Mouse (Mus musculus) intestine, postnatal 0 days (tissue): ENCODE data around the gene Plekha8. TPM values are rescaled to one million over a fixed set of nuclear protein-coding genes. Genes with fewer than 3 reads are reported as not detected.
A peak's percentile ranks its signal among the peaks of the same experiment; 100 is the strongest.

Experiments
- ATAC-seq: fragments of 200-750 bp; cut with Nextera tagmentation; 2 replicates; pipeline ENCODE4 v1.8.0; 2017; ENCODE audit warnings: mild to moderate bottlenecking, moderate TSS enrichment, moderate library complexity
- H3K27ac ChIP-seq: fragments of 300-500 bp; sonication (generic); 2 replicates; pipeline ENCODE4 v1.5.1; 2014; ENCODE audit warnings: mild to moderate bottlenecking, low read depth, low read length, moderate library complexity
- H3K27me3 ChIP-seq: fragments of 300-500 bp; sonication (generic); replicated peaks from 2 replicates; pipeline ENCODE4 v1.6.1; 2014; ENCODE audit warnings: low read length, mixed read lengths; ENCODE audit not compliant: control insufficient read depth, insufficient read depth
- H3K36me3 ChIP-seq: fragments of 300-500 bp; sonication (generic); 2 replicates; pipeline ENCODE4 v1.6.1; 2014; ENCODE audit warnings: mild to moderate bottlenecking, moderate library complexity; ENCODE audit not compliant: control insufficient read depth, insufficient read depth
- H3K4me1 ChIP-seq: fragments of 300-500 bp; sonication (generic); replicated peaks from 2 replicates; pipeline ENCODE4 v1.6.1; 2014; ENCODE audit warnings: antibody characterized with exemption, low read length, mixed read lengths; ENCODE audit not compliant: control insufficient read depth, insufficient read depth
- H3K4me2 ChIP-seq: fragments of 300-500 bp; sonication (generic); replicated peaks from 2 replicates; pipeline ENCODE4 v1.6.1; 2014; ENCODE audit warnings: low read depth, mild to moderate bottlenecking, moderate library complexity
- H3K4me3 ChIP-seq: fragments of 300-500 bp; sonication (generic); 2 replicates; pipeline ENCODE4 v1.5.1; 2014; ENCODE audit warnings: low read depth, low read length
- H3K9ac ChIP-seq: fragments of 300-500 bp; sonication (generic); 2 replicates; pipeline ENCODE4 v1.6.1; 2014; ENCODE audit warnings: mild to moderate bottlenecking, low read depth, low read length
- H3K9me3 ChIP-seq: fragments of 300-500 bp; sonication (generic); 2 replicates; pipeline ENCODE4 v1.6.1; 2016; ENCODE audit warnings: mixed run types; ENCODE audit not compliant: control insufficient read depth
- CTCF ChIP-seq: sonication (generic); IDR thresholded peaks from 2 replicates; pipeline ENCODE4 v1.5.1; 2016; ENCODE audit warnings: low read depth, mild to moderate bottlenecking, control low read depth, antibody characterized with exemption, moderate library complexity
- WGBS: fragments of 180-500 bp; shearing (Covaris S2); extraction: QIAGEN DNeasy Blood & Tissue Kit; methylation state at CpG from one replicate; pipeline ENCODE4 v1.1.7; 2014; 5-methylcytosine and 5-hydroxymethylcytosine counted together
- polyA plus RNA-seq: library from polyadenylated mRNA; unstranded; fragments of >200 nt; fragmentation: Nextera tagmentation; extraction: Ambion mirVana; gene quantifications from 2 replicates; pipeline ENCODE4 v1.2.1, GENCODE M21; 2015

Plekha8 gene
- polyA plus RNA-seq, 1 experiment from 2014 or later: 9.0 TPM

DNA sequence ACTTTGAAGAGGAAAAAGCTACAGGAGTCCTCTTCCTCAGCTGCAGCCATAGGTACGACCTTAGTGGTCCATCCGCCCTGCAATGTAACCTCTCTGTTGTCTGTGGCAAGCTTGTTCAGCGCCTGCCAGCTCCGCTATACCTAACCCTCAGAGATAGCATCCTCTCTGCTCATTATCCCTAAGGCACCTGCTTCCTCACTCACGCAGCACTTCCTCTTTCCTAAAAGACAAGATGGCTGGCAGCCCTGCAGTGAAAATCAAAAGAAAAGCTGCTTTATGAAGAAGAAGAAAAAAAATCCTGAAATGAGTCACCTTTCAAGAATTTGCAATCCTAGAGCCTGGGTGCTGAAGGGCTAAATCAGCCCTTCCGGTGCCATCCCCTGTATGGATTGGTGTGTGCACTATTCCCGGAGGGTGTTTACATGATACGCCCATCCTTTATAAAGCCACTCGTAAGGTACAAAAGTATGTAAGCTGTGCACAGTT lies 30.4 kb upstream of the Plekha8 start:
- no peak for ATAC-seq
- H3K36me3 ChIP-seq: no peaks in the 10 kb centered on the region
- H3K27me3 ChIP-seq: no peaks in the 10 kb centered on the region; the same call in 1 of the 2 replicates
- WGBS: 71% methylated on average over 9 of the region's 9 CpGs
- H3K9ac ChIP-seq: no peak overlapping the region
- H3K4me1 ChIP-seq: no peaks in the 10 kb centered on the region
- TF ChIP-seq CTCF: no peak
- no peak overlapping the region for H3K4me2 ChIP-seq
- H3K27ac ChIP-seq: no peak overlapping the region
- H3K9me3 ChIP-seq: no peaks in the 10 kb centered on the region
- H3K4me3 ChIP-seq: no peak overlapping the region

- no peaks in the 10 kb centered on the region; the same call in 1 of the 2 replicates for H3K27me3 ChIP-seq
- H3K4me2 ChIP-seq: no peak overlapping the region
- H3K27ac ChIP-seq: no peak overlapping the region
- no peaks in the 10 kb centered on the region for H3K9me3 ChIP-seq
- TF ChIP-seq CTCF: no peak
- no peaks in the 10 kb centered on the region for H3K4me1 ChIP-seq
- H3K36me3 ChIP-seq: no peaks in the 10 kb centered on the region
- WGBS: 59% methylated on average over 3 of the region's 3 CpGs
- H3K4me3 ChIP-seq: no peak overlapping the region
- ATAC-seq: no peak
- no peak overlapping the region for H3K9ac ChIP-seq
These were observed 29.9 kb upstream of the Plekha8 start for GRCm38 (mm10) chr6:54565012-54565411.

DNA sequence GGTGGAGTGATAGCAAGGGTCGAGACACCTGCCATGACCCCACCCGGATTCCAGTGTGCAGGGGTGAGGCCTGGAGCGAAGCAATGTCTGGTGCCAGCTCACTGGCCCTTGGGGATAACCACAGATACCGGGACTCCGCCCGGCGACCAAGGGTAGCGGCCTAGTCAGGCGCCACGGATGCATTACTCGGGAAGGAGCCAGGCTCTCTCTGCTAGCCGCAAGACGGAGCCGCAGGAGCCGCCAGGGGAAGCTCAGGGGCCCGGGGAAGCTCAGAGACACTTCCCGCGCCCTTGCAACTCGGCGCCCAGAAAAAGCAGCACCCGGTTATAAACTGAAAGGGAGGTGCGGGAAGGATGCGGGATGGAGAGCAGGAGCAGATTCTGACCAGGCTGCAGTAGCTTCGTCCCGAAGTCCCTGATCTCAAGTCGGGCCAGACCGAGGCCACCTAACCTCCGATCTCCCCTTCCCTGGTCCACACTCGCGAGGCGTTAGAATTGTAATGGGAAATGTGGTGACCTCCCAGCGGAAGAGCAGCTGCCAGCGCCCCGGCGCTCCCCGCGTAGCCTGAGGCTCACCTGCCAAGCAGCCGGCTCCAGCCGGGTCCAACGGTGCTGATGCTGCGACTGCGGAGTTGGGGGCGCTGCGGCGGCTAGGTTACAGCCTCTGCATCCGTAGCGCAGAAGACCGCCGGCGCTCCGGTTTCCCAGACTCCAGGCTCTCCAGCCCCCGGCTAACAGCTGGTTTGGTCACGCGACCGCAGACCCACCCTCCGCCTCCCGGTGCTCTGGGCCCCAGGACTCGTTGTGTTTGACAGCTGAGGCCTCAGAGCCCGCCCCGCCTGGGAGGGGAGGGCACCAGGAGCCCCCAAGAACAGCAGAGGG lies 29.0 kb upstream of the Plekha8 start, which contains the start of gene Scrn1:
TSS of gene Scrn1 (minus strand) at position 825 of the 881 bp plus-strand sequence.
- no peak; the same call in 1 of the 2 replicates for TF ChIP-seq CTCF
- H3K9ac ChIP-seq: 0 out of 2 replicates have a peak within 1 kb of the TSS, but pooled peaks have one; percentile 4
- no peaks in the 10 kb centered on the region for H3K36me3 ChIP-seq
- peak; percentile 43 for ATAC-seq
- H3K4me2 ChIP-seq: peak within 1 kb of the TSS; percentile 93
- 2% methylated on average over 60 of the region's 60 CpGs for WGBS
- H3K4me3 ChIP-seq: peak within 1 kb of the TSS; percentile 47
- H3K27ac ChIP-seq: no peak within 1 kb of the TSS; the same call in 1 of the 2 replicates
- no peaks in the 10 kb centered on the region for H3K9me3 ChIP-seq
- no peaks in the 10 kb centered on the region; the same call in 1 of the 2 replicates for H3K27me3 ChIP-seq
- no peaks in the 10 kb centered on the region for H3K4me1 ChIP-seq

DNA sequence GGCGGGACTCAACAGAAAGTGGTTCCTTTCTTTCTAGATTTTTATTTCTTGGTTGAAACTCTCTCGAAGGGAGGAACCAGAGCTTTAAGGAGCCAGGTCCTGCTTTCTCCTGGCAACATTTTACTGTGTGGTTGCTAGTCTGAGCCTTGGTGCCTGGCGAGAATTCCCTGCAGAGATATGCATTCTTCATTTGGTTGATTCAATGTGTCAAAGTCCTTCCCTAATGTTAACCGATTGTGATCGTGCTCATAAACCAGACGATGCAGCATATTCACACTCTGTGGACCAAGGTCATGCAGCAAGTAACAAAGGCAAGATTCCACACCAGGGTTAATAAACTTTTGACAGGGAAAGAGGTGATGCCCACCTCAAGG lies 28.4 kb upstream of the Plekha8 start:
- Histone ChIP-seq H3K36me3 (no peaks in the 10 kb centered on the region), H3K27ac (no peak overlapping the region), H3K9me3 (no peaks in the 10 kb centered on the region), H3K4me3 (peak overlapping the region; percentile 47), H3K27me3 (no peaks in the 10 kb centered on the region; the same call in 1 of the 2 replicates), H3K4me2 (peak overlapping the region; percentile 93), H3K4me1 (no peaks in the 10 kb centered on the region), H3K9ac (0 out of 2 replicates have a peak overlapping the region, but pooled peaks have one; percentile 4)
- 3% methylated on average over 6 of the region's 6 CpGs for WGBS
- no peak for TF ChIP-seq CTCF
- ATAC-seq: no peak; the same call in 1 of the 2 replicates

- Histone ChIP-seq H3K4me1 (0 out of 2 replicates have a peak, but pooled peaks cover 2% of the 10 kb centered on the region), H3K27me3 (no peaks in the 10 kb centered on the region; the same call in 1 of the 2 replicates), H3K27ac (no peak overlapping the region), H3K4me3 (no peak overlapping the region), H3K4me2 (no peak overlapping the region), H3K36me3 (no peaks in the 10 kb centered on the region), H3K9me3 (no peaks in the 10 kb centered on the region), H3K9ac (no peak overlapping the region)
- no peak for TF ChIP-seq CTCF
- no peak for ATAC-seq
- whole genome bisulfite sequencing: 28% methylated on average over 7 of the region's 7 CpGs
These were observed 25.1 kb upstream of the Plekha8 start for GRCm38 (mm10) chr6:54569776-54570175.

- H3K27ac ChIP-seq: no peak overlapping the region
- TF ChIP-seq CTCF: no peak
- no peak overlapping the region for H3K4me2 ChIP-seq
- peaks cover 5% of the 10 kb centered on the region; the same call in 1 of the 2 replicates for H3K36me3 ChIP-seq
- no peak overlapping the region for H3K4me3 ChIP-seq
- H3K4me1 ChIP-seq: 0 out of 2 replicates have a peak, but pooled peaks cover 2% of the 10 kb centered on the region
- H3K9me3 ChIP-seq: no peaks in the 10 kb centered on the region
- no peaks in the 10 kb centered on the region for H3K27me3 ChIP-seq
- no peak for ATAC-seq
- no peak overlapping the region for H3K9ac ChIP-seq
- WGBS: 22% methylated on average over 6 of the region's 6 CpGs
These were observed 21.5 kb upstream of the Plekha8 start for GRCm38 (mm10) chr6:54573218-54573955.
